Comparison of ENCODE assay signal across 9 mouse cellular contexts in genomic region chr16:31570311-31571139, GRCm38 (mm10).
DNase-seq lines count a peak whose midpoint lies in the region; ATAC-seq and TF ChIP-seq lines count a peak whose summit lies in the region.
"Had no signal": no experiment of that assay in that cellular context is flagged by ENCODE, and none has a peak within 500 bp of the region (broad histone marks: within the 10 kb centered on the region; RNA-seq: fewer than 3 reads in every experiment).

No protein-coding gene starts in this region.

- no peak overlapping the region for H3ac ChIP-seq in myocyte (ENCODE audit: control insufficient read depth, insufficient read length)

- H3K36me3 ChIP-seq in myocyte (ENCODE audit: control insufficient read depth, insufficient read depth): no peaks in the 10 kb centered on the region
- H3K36me3 ChIP-seq in kidney, embryonic 15.5 days: no peaks in the 10 kb centered on the region
- H3K36me3 ChIP-seq in midbrain, embryonic 13.5 days: no peaks in the 10 kb centered on the region

- H3K27ac ChIP-seq in kidney, embryonic 15.5 days: no peak overlapping the region
- H3K27ac ChIP-seq in midbrain, embryonic 13.5 days: no peak overlapping the region

- H3K9ac ChIP-seq in kidney, embryonic 15.5 days: no peak overlapping the region
- H3K9ac ChIP-seq in midbrain, embryonic 13.5 days (replicated peaks): no peak overlapping the region

- H3K79me2 ChIP-seq in myocyte (ENCODE audit: control insufficient read depth, insufficient read depth): no peaks in the 10 kb centered on the region

- no peaks in the 10 kb centered on the region for H3K9me3 ChIP-seq in kidney, embryonic 15.5 days (replicated peaks)
- no peaks in the 10 kb centered on the region for H3K9me3 ChIP-seq in midbrain, embryonic 13.5 days

- peak overlapping the region; percentile 48 for H3K4me2 ChIP-seq in myocyte (ENCODE audit: low read depth)
- no peak overlapping the region for H3K4me2 ChIP-seq in kidney, embryonic 15.5 days
- no peak overlapping the region for H3K4me2 ChIP-seq in midbrain, embryonic 13.5 days (replicated peaks)

- DNase-seq in CD4-positive, CD25-positive, alpha-beta regulatory T cell, adult 2 months (ENCODE audit: low read depth, low spot score): peak; percentile 12
- peak; percentile 40 for DNase-seq in lung, postnatal 36 days
- no peak for DNase-seq in lung, postnatal 25 days (ENCODE audit: low spot score)
- DNase-seq in cerebellum, adult 9-10 months: peak; percentile 92
- DNase-seq: lung, adult 2 months had no signal

- no peaks in the 10 kb centered on the region for H3K27me3 ChIP-seq in myocyte (ENCODE audit: control insufficient read depth, insufficient read depth, insufficient read length)
- H3K27me3 ChIP-seq in kidney, embryonic 15.5 days: no peaks in the 10 kb centered on the region
- H3K27me3 ChIP-seq in midbrain, embryonic 13.5 days: no peaks in the 10 kb centered on the region

- no peak for TF ChIP-seq POLR2A in myocyte (IDR thresholded peaks at IDR 0.05; ENCODE audit: insufficient read length, low read depth)

- ATAC-seq in CD4-positive, CD25-positive, alpha-beta regulatory T cell, adult 4 months: no peak
- ATAC-seq in kidney, embryonic 15.5 days (replicated peaks; ENCODE audit: low FRiP score): no peak
- ATAC-seq in midbrain, embryonic 13.5 days: no peak

- peaks cover 5% of the 10 kb centered on the region; the same call in 1 of the 2 replicates for H3K4me1 ChIP-seq in kidney, embryonic 15.5 days
- H3K4me1 ChIP-seq in midbrain, embryonic 13.5 days (replicated peaks): no peaks in the 10 kb centered on the region

- H3K4me3 ChIP-seq in myocyte: no peak overlapping the region
- no peak overlapping the region for H3K4me3 ChIP-seq in kidney, embryonic 15.5 days (replicated peaks)
- no peak overlapping the region for H3K4me3 ChIP-seq in midbrain, embryonic 13.5 days (replicated peaks)

- WGBS in kidney, embryonic 15.5 days: 79% methylated on average over 20 of the region's 20 CpGs
- WGBS in midbrain, embryonic 13.5 days: 92% methylated on average over 20 of the region's 20 CpGs

TF ChIP-seq in myocyte, 11 proteins besides CTCF, POLR2A, EP300 and RAD21:
- TF ChIP-seq USF1 (IDR thresholded peaks at IDR 0.05; ENCODE audit: low read depth): no peak
- TF ChIP-seq REST (IDR thresholded peaks at IDR 0.05; ENCODE audit: insufficient read depth, insufficient read length): no peak
- no peak for TF ChIP-seq SRF (IDR thresholded peaks at IDR 0.05; ENCODE audit: control insufficient read depth, insufficient read length, low read depth)
- TF ChIP-seq TCF3 (IDR thresholded peaks at IDR 0.05; ENCODE audit: insufficient read length, low read depth): no peak
- no peak for TF ChIP-seq TCF12 (IDR thresholded peaks at IDR 0.05; ENCODE audit: insufficient read depth, poor library complexity, severe bottlenecking)
- no peak for TF ChIP-seq MYOD1 (IDR thresholded peaks at IDR 0.05; ENCODE audit: control insufficient read depth in 1 of 3, insufficient read length in 2 of 3, low read depth in 2 of 3)
- TF ChIP-seq MYOG (IDR thresholded peaks at IDR 0.05; ENCODE audit: control insufficient read depth in 1 of 3, insufficient read depth in 1 of 3, insufficient read length in 2 of 3, low read depth in 2 of 3): no peak
- TF ChIP-seq E2F4 (IDR thresholded peaks at IDR 0.05; ENCODE audit: insufficient read depth): no peak
- no peak for TF ChIP-seq POLR2AphosphoS2 (IDR thresholded peaks at IDR 0.05; ENCODE audit: insufficient read length, low read depth)
- TF ChIP-seq CEBPB (IDR thresholded peaks at IDR 0.05; ENCODE audit: insufficient read depth, poor library complexity, severe bottlenecking): no peak
- no peak for TF ChIP-seq MAX (IDR thresholded peaks at IDR 0.05; ENCODE audit: low read depth)
